Mouse (Mus musculus): ENCODE results near the gene Ssmem1. TPM values are rescaled to one million over a fixed set of nuclear protein-coding genes. Genes with fewer than 3 reads are reported as not detected.

Gene Ssmem1
- total RNA-seq, 2 experiments from 2014 or later: 0.54 to 0.63 TPM

GRCm38 (mm10) chr6:30525456-30526332 lies 16.0 kb downstream of the Ssmem1 start:
- DNase-seq (ENCODE audit: low spot score in 2 of 2): no peak

- DNase-seq (ENCODE audit: low spot score in 2 of 2): no peak
Measured at GRCm38 (mm10) chr6:30526586-30527515, 17.2 kb downstream of the Ssmem1 start.

GRCm38 (mm10) chr6:30528800-30529199 lies 19.2 kb downstream of the Ssmem1 start:
- DNase-seq (ENCODE audit: low spot score in 2 of 2): peak in 1 of 2 experiments; percentile 55

- DNase-seq (ENCODE audit: low spot score in 2 of 2): peak in 1 of 2 experiments; percentile 32
Measured at GRCm38 (mm10) chr6:30535340-30535739, 25.7 kb downstream of the Ssmem1 start.

GRCm38 (mm10) chr6:30538240-30538639 lies 28.6 kb downstream of the Ssmem1 start:
- DNase-seq (ENCODE audit: low spot score in 2 of 2): no peak

- no peak for DNase-seq (ENCODE audit: low spot score in 2 of 2)
Measured at GRCm38 (mm10) chr6:30538800-30539199, 29.2 kb downstream of the Ssmem1 start.

- no peak for DNase-seq (ENCODE audit: low spot score in 2 of 2)
Measured at GRCm38 (mm10) chr6:30541009-30541799, 31.6 kb downstream of the Ssmem1 start, which contains the start of gene Cpa2. Gene Cpa2 (plus strand): TSS chr6:30541582.

GRCm38 (mm10) chr6:30542277-30542676 lies 32.6 kb downstream of the Ssmem1 start:
- DNase-seq (ENCODE audit: low spot score in 2 of 2): no peak

GRCm38 (mm10) chr6:30543077-30543476 lies 33.4 kb downstream of the Ssmem1 start:
- DNase-seq (ENCODE audit: low spot score in 2 of 2): no peak

- no peak for DNase-seq (ENCODE audit: low spot score in 2 of 2)
Measured at GRCm38 (mm10) chr6:30543851-30544250, 34.2 kb downstream of the Ssmem1 start.

GRCm38 (mm10) chr6:30545689-30546088 lies 36.0 kb downstream of the Ssmem1 start:
- no peak for DNase-seq (ENCODE audit: low spot score in 2 of 2)

- DNase-seq (ENCODE audit: low spot score in 2 of 2): peak in 1 of 2 experiments; percentile 25
Measured at GRCm38 (mm10) chr6:30546571-30547273, 37.1 kb downstream of the Ssmem1 start.

- DNase-seq (ENCODE audit: low spot score in 2 of 2): no peak
Measured at GRCm38 (mm10) chr6:30547274-30547645, 37.6 kb downstream of the Ssmem1 start.

GRCm38 (mm10) chr6:30547656-30548306 lies 38.1 kb downstream of the Ssmem1 start:
- no peak for DNase-seq (ENCODE audit: low spot score in 2 of 2)

- DNase-seq (ENCODE audit: low spot score in 2 of 2): no peak
Measured at GRCm38 (mm10) chr6:30549231-30549761, 39.6 kb downstream of the Ssmem1 start.

GRCm38 (mm10) chr6:30550496-30551192 lies 41.0 kb downstream of the Ssmem1 start:
- DNase-seq (ENCODE audit: low spot score in 2 of 2): peak in 1 of 2 experiments; percentile 14

GRCm38 (mm10) chr6:30551193-30551515 lies 41.5 kb downstream of the Ssmem1 start:
- DNase-seq (ENCODE audit: low spot score in 2 of 2): no peak

- DNase-seq (ENCODE audit: low spot score in 2 of 2): peak in 1 of 2 experiments; percentile 37
Measured at GRCm38 (mm10) chr6:30551644-30552580, 42.3 kb downstream of the Ssmem1 start.

Measured in layer of hippocampus, adult 18-20 months (tissue).